Mouse (Mus musculus) CH12.LX (cell line): ENCODE measurements around the gene Trpc4ap. TPM values are rescaled to one million over a fixed set of nuclear protein-coding genes. Genes with fewer than 3 reads are reported as not detected.

Experiments used
- DNase-seq: peaks from one replicate; pipeline ENCODE4 v3.0.0-alpha.2; 2013; ENCODE audit errors: extremely low read depth
- H3K27ac ChIP-seq: 2 replicates; pipeline ENCODE4 v1.5.1; 2012; ENCODE audit warnings: low read depth, mild to moderate bottlenecking, control low read depth, moderate library complexity; ENCODE audit not compliant: insufficient read depth
- H3K27me3 ChIP-seq: replicated peaks from 2 replicates; pipeline ENCODE3; 2012; ENCODE audit warnings: inconsistent platforms
- H3K36me3 ChIP-seq, 2 experiments: replicated peaks in 1 of 2; 2 replicates each; pipeline versions ENCODE3 to v1.6.1; 2012; ENCODE audit warnings: inconsistent platforms in 1 of 2, low read length in 1 of 2, mild to moderate bottlenecking in 1 of 2, mixed read lengths in 1 of 2, moderate library complexity in 1 of 2; ENCODE audit not compliant: control insufficient read depth in 1 of 2, insufficient read depth in 1 of 2
- H3K4me1 ChIP-seq, 2 experiments: 2 replicates each; pipeline ENCODE4 v1.6.1; 2012; ENCODE audit warnings: inconsistent platforms in 1 of 2, moderate library complexity in 1 of 2; ENCODE audit not compliant: insufficient read depth in 2 of 2, control insufficient read depth in 1 of 2
- H3K4me2 ChIP-seq: 2 replicates; pipeline ENCODE4 v1.6.1; 2012; ENCODE audit warnings: low read depth, mild to moderate bottlenecking, control low read depth; ENCODE audit not compliant: poor library complexity, insufficient read depth, severe bottlenecking
- H3K4me3 ChIP-seq, 3 experiments: fragments of 150-350 bp in 1 of 3; sonication (generic) in 1 of 3; replicated peaks in 1 of 3; 2 replicates each; pipeline versions ENCODE3 to v1.5.1; 2011 to 2012; ENCODE audit warnings: low read depth in 2 of 3, low read length in 2 of 3, mild to moderate bottlenecking in 2 of 3, moderate library complexity in 2 of 3, control low read depth in 1 of 3, improper control_type of control experiment in 1 of 3, inconsistent platforms in 1 of 3, mixed read lengths in 1 of 3; ENCODE audit not compliant: poor library complexity in 1 of 3
- H3K79me2 ChIP-seq: replicated peaks from 2 replicates; pipeline ENCODE4 v1.6.1; 2012; ENCODE audit warnings: mild to moderate bottlenecking, moderate library complexity; ENCODE audit not compliant: control insufficient read depth, poor library complexity, insufficient read depth, severe bottlenecking; ENCODE audit errors: extremely low read depth
- H3K9ac ChIP-seq: 2 replicates; pipeline ENCODE4 v1.6.1; 2012; ENCODE audit warnings: low read depth, mild to moderate bottlenecking, control low read depth, moderate library complexity; ENCODE audit not compliant: insufficient read depth
- H3K9me3 ChIP-seq: replicated peaks from 2 replicates; pipeline ENCODE3; 2012; ENCODE audit warnings: low read length, inconsistent platforms, mixed read lengths
- CTCF ChIP-seq, 2 experiments: IDR thresholded peaks in 1 of 2; conservative IDR thresholded peaks in 1 of 2; 2 replicates each; pipeline ENCODE4 v1.5.1; 2011 to 2012; ENCODE audit warnings: low read depth in 2 of 2, low read length in 2 of 2, improper control_type of control experiment in 1 of 2, inconsistent platforms in 1 of 2, mild to moderate bottlenecking in 1 of 2, moderate library complexity in 1 of 2
- E2F4 ChIP-seq: IDR thresholded peaks from 2 replicates; pipeline ENCODE4 v1.6.1; 2011; ENCODE audit warnings: low read depth, low read length, improper control_type of control experiment; ENCODE audit not compliant: insufficient replicate concordance
- ELF1 ChIP-seq: IDR thresholded peaks from 2 replicates; pipeline ENCODE4 v1.6.1; 2014; ENCODE audit warnings: low read depth, mild to moderate bottlenecking, inconsistent platforms, low read length, improper control_type of control experiment
- ETS1 ChIP-seq: conservative IDR thresholded peaks from 2 replicates; pipeline ENCODE4 v1.6.1; 2012; ENCODE audit warnings: low read depth, mild to moderate bottlenecking, inconsistent platforms, low read length, improper control_type of control experiment, moderate library complexity
- HCFC1 ChIP-seq: IDR thresholded peaks from 2 replicates; pipeline ENCODE4 v1.6.1; 2012; ENCODE audit warnings: low read depth, mild to moderate bottlenecking, inconsistent platforms, low read length, improper control_type of control experiment
- IRF4 ChIP-seq: IDR thresholded peaks from 2 replicates; pipeline ENCODE4 v1.6.1; 2014; ENCODE audit warnings: low read depth, mild to moderate bottlenecking, inconsistent platforms, low read length, improper control_type of control experiment
- JUN ChIP-seq: IDR thresholded peaks from 2 replicates; pipeline ENCODE4 v1.6.1; 2011; ENCODE audit warnings: low read depth, mild to moderate bottlenecking, low read length, improper control_type of control experiment, moderate library complexity; ENCODE audit not compliant: insufficient read depth
- MAX ChIP-seq: IDR thresholded peaks from 2 replicates; pipeline ENCODE4 v1.6.1; 2011; ENCODE audit warnings: low read length, improper control_type of control experiment
- MAZ ChIP-seq: IDR thresholded peaks from 2 replicates; pipeline ENCODE4 v1.6.1; 2012; ENCODE audit warnings: low read depth, mild to moderate bottlenecking, inconsistent platforms, low read length, improper control_type of control experiment, moderate library complexity
- MXI1 ChIP-seq: IDR thresholded peaks from 2 replicates; pipeline ENCODE4 v1.6.1; 2011; ENCODE audit warnings: mild to moderate bottlenecking, low read depth, low read length, improper control_type of control experiment
- MYC ChIP-seq: IDR thresholded peaks from 2 replicates; pipeline ENCODE4 v1.6.1; 2011; ENCODE audit warnings: low read depth, mild to moderate bottlenecking, improper control_type of control experiment, low read length
- NRF1 ChIP-seq: IDR thresholded peaks from 2 replicates; pipeline ENCODE4 v1.6.1; 2014; ENCODE audit warnings: low read depth, mild to moderate bottlenecking, inconsistent platforms, low read length, improper control_type of control experiment, moderate library complexity
- PAX5 ChIP-seq: IDR thresholded peaks from 2 replicates; pipeline ENCODE4 v1.6.1; 2012; ENCODE audit warnings: low read length, inconsistent platforms, mixed read lengths
- POLR2A ChIP-seq: IDR thresholded peaks from 2 replicates; pipeline ENCODE4 v1.6.1; 2011; ENCODE audit warnings: low read depth, mild to moderate bottlenecking, improper control_type of control experiment, low read length
- POLR2AphosphoS2 ChIP-seq: IDR thresholded peaks from 2 replicates; pipeline ENCODE4 v1.6.1; 2011; ENCODE audit warnings: low read depth, low read length, improper control_type of control experiment
- SIN3A ChIP-seq: IDR thresholded peaks from 2 replicates; pipeline ENCODE4 v1.6.1; 2012; ENCODE audit warnings: low read length, improper control_type of control experiment, inconsistent platforms
- TBP ChIP-seq: conservative IDR thresholded peaks from 2 replicates; pipeline ENCODE4 v1.6.1; 2011; ENCODE audit warnings: low read depth, low read length, improper control_type of control experiment
- UBTF ChIP-seq: IDR thresholded peaks from 2 replicates; pipeline ENCODE4 v1.6.1; 2012; ENCODE audit warnings: low read depth, mild to moderate bottlenecking, inconsistent platforms, low read length, improper control_type of control experiment, moderate library complexity
- USF1 ChIP-seq: IDR thresholded peaks from 2 replicates; pipeline ENCODE4 v1.6.1; 2014; ENCODE audit warnings: low read depth, mild to moderate bottlenecking, inconsistent platforms, low read length, improper control_type of control experiment
- USF2 ChIP-seq: conservative IDR thresholded peaks from 2 replicates; pipeline ENCODE4 v1.6.1; 2011; ENCODE audit warnings: low read depth, low read length, improper control_type of control experiment
- ZMIZ1 ChIP-seq: IDR thresholded peaks from 2 replicates; pipeline ENCODE4 v1.6.1; 2012; ENCODE audit warnings: low read depth, mild to moderate bottlenecking, inconsistent platforms, low read length, improper control_type of control experiment
- ZNF384 ChIP-seq: IDR thresholded peaks from 2 replicates; pipeline ENCODE4 v1.6.1; 2012; ENCODE audit warnings: low read depth, low read length, improper control_type of control experiment, inconsistent platforms
- dilution Hi-C: fragments of 300-500 bp; cut with MboI; formaldehyde crosslinking; loops from 2 replicates; pipeline ENCODE4 v1.14.3; 2020; ENCODE audit warnings: low sequenced_read_pairs; ENCODE audit not compliant: extremely low pct_unique_long_range_greater_than_20kb, extremely low pct_ligation_motif_present
- in situ Hi-C: fragments of 300-500 bp; cut with MboI; formaldehyde crosslinking; loops from 3 replicates; pipeline ENCODE4 v1.14.3; 2019; ENCODE audit warnings: low sequenced_read_pairs, low pct_ligation_motif_present, low pct_unique_long_range_greater_than_20kb, mixed read lengths
- polyA plus RNA-seq: library from polyadenylated mRNA; unstranded; fragments of >175 nt; gene quantifications from 2 replicates; pipeline ENCODE4 v1.2.1, GENCODE M21; 2012; ENCODE audit warnings: low read depth; ENCODE audit not compliant: insufficient read length
- total RNA-seq, 2 experiments: library from RNA; depleted of rRNA; stranded (reverse); fragments of 300-350 nt in 1 of 2; fragments of >200 nt in 1 of 2; gene quantifications; 2 replicates each; pipeline ENCODE4 v1.2.3; 2012 to 2014

Gene Trpc4ap
- total and polyA plus RNA-seq, 3 experiments: 52.8 to 105 (median 55.8) TPM

GRCm38 (mm10) chr2:155628519-155628918, 63.7 kb downstream of the Trpc4ap start:
- TF ChIP-seq MYC (no peak), IRF4 (no peak), ETS1 (no peak), MAX (no peak), TBP (no peak), NRF1 (no peak), PAX5 (no peak)
- TF ChIP-seq, all 38 proteins: peak for 0
- no peak overlapping the region for H3K9ac ChIP-seq
- dilution Hi-C loops: no loop called here
- H3K79me2 ChIP-seq: no peaks in the 10 kb centered on the region
- in situ Hi-C loops: no loop called here
- DNase-seq: no peak
- no peak overlapping the region for H3K27ac ChIP-seq
- H3K4me1 ChIP-seq: 0 out of 4 replicates have a peak, but pooled peaks cover 0 to 2% of the 10 kb centered on the region in 2 experiments
- no peak overlapping the region for H3K4me2 ChIP-seq
- H3K9me3 ChIP-seq: no peaks in the 10 kb centered on the region
- H3K4me3 ChIP-seq: no peak overlapping the region
- H3K27me3 ChIP-seq: no peaks in the 10 kb centered on the region
- H3K36me3 ChIP-seq: peaks cover 15 to 48% of the 10 kb centered on the region in 2 experiments

GRCm38 (mm10) chr2:155628112-155628511, 64.1 kb downstream of the Trpc4ap start:
- in situ Hi-C loops: no loop called here
- H3K4me1 ChIP-seq: 0 out of 4 replicates have a peak, but pooled peaks cover 0 to 2% of the 10 kb centered on the region in 2 experiments
- peaks cover 3% of the 10 kb centered on the region for H3K27me3 ChIP-seq
- no peak overlapping the region for H3K27ac ChIP-seq
- H3K36me3 ChIP-seq: peaks cover 11 to 44% of the 10 kb centered on the region in 2 experiments
- H3K4me3 ChIP-seq: no peak overlapping the region
- dilution Hi-C loops: no loop called here
- DNase-seq: no peak
- no peaks in the 10 kb centered on the region for H3K79me2 ChIP-seq
- H3K4me2 ChIP-seq: no peak overlapping the region
- no peak overlapping the region for H3K9ac ChIP-seq
- H3K9me3 ChIP-seq: no peaks in the 10 kb centered on the region
- TF ChIP-seq UBTF (no peak), JUN (no peak), ETS1 (no peak), MAZ (no peak), HCFC1 (no peak), ZMIZ1 (no peak), POLR2A (no peak), POLR2AphosphoS2 (no peak), NRF1 (no peak), E2F4 (no peak), ELF1 (no peak), SIN3A (no peak), CTCF (conservative IDR thresholded peaks at IDR 0.05 in 1 of 2, IDR thresholded peaks at IDR 0.05 in 1 of 2; ENCODE audit: low read depth in 2 of 2, low read length in 2 of 2) (no peak), MYC (no peak), MXI1 (no peak), USF2 (no peak), PAX5 (no peak), USF1 (no peak), ZNF384 (no peak)
- TF ChIP-seq, all 38 proteins: peak for 0
